10 mouse cellular contexts compared by ENCODE assay signal in the genomic region with DNA sequence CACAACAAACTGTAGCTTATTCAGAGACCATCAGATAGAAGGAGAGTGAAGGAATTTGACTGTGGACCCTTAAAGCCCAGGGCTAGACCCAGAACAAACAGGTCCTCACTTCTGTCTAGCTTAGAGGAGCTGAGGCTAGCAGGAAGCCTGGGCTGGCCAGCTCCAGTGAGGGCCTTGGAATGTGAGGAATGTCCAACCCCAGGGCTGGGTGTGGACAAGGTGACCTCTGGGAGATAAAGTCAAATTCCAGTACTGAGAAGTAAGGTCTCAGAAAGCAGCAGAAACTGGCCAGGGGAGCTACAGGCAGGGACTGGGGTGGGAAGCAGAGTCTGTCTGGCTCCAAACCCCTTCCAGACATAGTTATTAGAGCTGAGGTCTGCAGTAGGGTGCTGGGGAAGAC. TPM values are rescaled to one million over a fixed set of nuclear protein-coding genes. Genes with fewer than 3 reads are reported as not detected.
A peak's percentile ranks its signal among the peaks of the same experiment; 100 is the strongest.
DNase-seq lines count a peak whose midpoint lies in the region; ATAC-seq lines count a peak whose summit lies in the region.
"Had no signal": no experiment of that assay in that cellular context is flagged by ENCODE, and none has a peak within 500 bp of the region (broad histone marks: within the 10 kb centered on the region; RNA-seq: fewer than 3 reads in every experiment).

No protein-coding gene starts in this region.

- peaks cover 4% of the 10 kb centered on the region; the same call in 1 of the 2 replicates for H3K27me3 ChIP-seq in heart, embryonic 13.5 days (replicated peaks)
- H3K27me3 ChIP-seq in kidney, embryonic 14.5 days (ENCODE audit: control insufficient read depth, insufficient read depth, low read length) = no peaks in the 10 kb centered on the region
- H3K27me3 ChIP-seq in forebrain, embryonic 15.5 days = no peaks in the 10 kb centered on the region

- no peak for DNase-seq in heart, adult 9 months (ENCODE audit: low spot score in 2 of 2)
- DNase-seq in NIH3T3 (ENCODE audit: low read depth) = peak; percentile 74
- peak; percentile 20 for DNase-seq in lung, postnatal 10 days
- no peak for DNase-seq in right cerebral cortex, postnatal 25 days
- no peak for DNase-seq in urinary bladder, postnatal 14 days (ENCODE audit: low spot score)
- DNase-seq: thymus, postnatal 36 days had no signal

- H3K36me3 ChIP-seq in heart, embryonic 13.5 days = no peaks in the 10 kb centered on the region
- no peaks in the 10 kb centered on the region for H3K36me3 ChIP-seq in kidney, embryonic 14.5 days (ENCODE audit: control insufficient read depth, insufficient read depth, low read length)
- no peaks in the 10 kb centered on the region for H3K36me3 ChIP-seq in forebrain, embryonic 15.5 days

- ATAC-seq in heart, embryonic 13.5 days (ENCODE audit: extremely low read depth, insufficient number of reproducible peaks, low FRiP score, low TSS enrichment) = no peak
- ATAC-seq in kidney, embryonic 14.5 days (ENCODE audit: low FRiP score, low TSS enrichment) = peak; percentile 21; the same call in 1 of the 2 replicates
- no peak for ATAC-seq in forebrain, embryonic 15.5 days (replicated peaks)
- ATAC-seq: intestine, postnatal 0 days had no signal

- peak overlapping the region; percentile 61; the same call in 1 of the 2 replicates for H3K9ac ChIP-seq in heart, embryonic 13.5 days
- H3K9ac ChIP-seq in kidney, embryonic 14.5 days (ENCODE audit: low read depth, low read length) = no peak overlapping the region
- no peak overlapping the region for H3K9ac ChIP-seq in forebrain, embryonic 15.5 days (replicated peaks)

- peak overlapping the region; percentile 55 for H3K27ac ChIP-seq in heart, embryonic 13.5 days (replicated peaks)
- H3K27ac ChIP-seq in kidney, embryonic 14.5 days (ENCODE audit: low read depth, low read length) = peak overlapping the region; percentile 65; the same call in 1 of the 2 replicates
- H3K27ac ChIP-seq in forebrain, embryonic 15.5 days (replicated peaks) = no peak overlapping the region

- no peaks in the 10 kb centered on the region for H3K9me3 ChIP-seq in heart, embryonic 13.5 days
- H3K9me3 ChIP-seq in kidney, embryonic 14.5 days (ENCODE audit: control insufficient read depth, low read length) = no peaks in the 10 kb centered on the region
- no peaks in the 10 kb centered on the region for H3K9me3 ChIP-seq in forebrain, embryonic 15.5 days

- no peak overlapping the region; the same call in 1 of the 2 replicates for H3K4me2 ChIP-seq in heart, embryonic 13.5 days
- no peak overlapping the region for H3K4me2 ChIP-seq in kidney, embryonic 14.5 days (replicated peaks; ENCODE audit: low read depth, low read length)
- H3K4me2 ChIP-seq in forebrain, embryonic 15.5 days (replicated peaks) = no peak overlapping the region

- H3K4me1 ChIP-seq in heart, embryonic 13.5 days = peaks cover 63% of the 10 kb centered on the region
- peaks cover 46% of the 10 kb centered on the region for H3K4me1 ChIP-seq in kidney, embryonic 14.5 days (ENCODE audit: control insufficient read depth, insufficient read depth, low read length)
- H3K4me1 ChIP-seq in forebrain, embryonic 15.5 days = peaks cover 16% of the 10 kb centered on the region

- H3K4me3 ChIP-seq in heart, embryonic 13.5 days = no peak overlapping the region
- H3K4me3 ChIP-seq in kidney, embryonic 14.5 days (ENCODE audit: low read length) = no peak overlapping the region
- no peak overlapping the region for H3K4me3 ChIP-seq in forebrain, embryonic 15.5 days

RNA-seq across cellular contexts. Expression of gene Ssbp3, which starts 51.0 kb away (rescaled TPM):
- 59.8 and 61.9 TPM in 2 replicates for polyA plus RNA-seq in heart, embryonic 13.5 days (2015; fragmentation: Nextera tagmentation; extraction: Ambion mirVana)
- polyA plus RNA-seq in kidney, embryonic 14.5 days (2014; fragmentation: Nextera tagmentation; extraction: Ambion mirVana) = 81.5 and 118 TPM in 2 replicates
- 198 and 201 TPM in 2 replicates for polyA plus RNA-seq in forebrain, embryonic 15.5 days (2015; fragmentation: Nextera tagmentation; extraction: Ambion mirVana)

RNA-seq across cellular contexts. Expression of gene Acot11, which starts 54.7 kb away (rescaled TPM):
- 2.2 and 3.9 TPM in 2 replicates for polyA plus RNA-seq in heart, embryonic 13.5 days (2015; fragmentation: Nextera tagmentation; extraction: Ambion mirVana)
- 1.4 and 2.2 TPM in 2 replicates for polyA plus RNA-seq in kidney, embryonic 14.5 days (2014; fragmentation: Nextera tagmentation; extraction: Ambion mirVana)
- polyA plus RNA-seq in forebrain, embryonic 15.5 days (2015; fragmentation: Nextera tagmentation; extraction: Ambion mirVana) = 0.92 and 1.3 TPM in 2 replicates

Comparison
In these comparisons a context has a peak if more than half of its experiments do, and no peak if none do; other contexts are left out.
1. DNase-seq: peak in NIH3T3 (single experiment) and lung, postnatal 10 days (single experiment); none in heart, adult 9 months (0 of 2), right cerebral cortex, postnatal 25 days (single experiment) and urinary bladder, postnatal 14 days (single experiment).